Mouse (Mus musculus) testis, adult 2 months (tissue): ENCODE results near the gene Fkbp8.

ENCODE experiments used
- CTCF ChIP-seq: fragments of 200-500 bp; IDR thresholded peaks from 2 replicates; pipeline ENCODE4 v1.5.1; 2012; ENCODE audit warnings: low read depth, mild to moderate bottlenecking, inconsistent platforms, low read length, moderate library complexity; ENCODE audit not compliant: control insufficient read depth, insufficient read depth, insufficient replicate concordance
- POLR2A ChIP-seq: fragments of 200-500 bp; IDR thresholded peaks from 2 replicates; pipeline ENCODE4 v1.6.1; 2012; ENCODE audit warnings: low read depth, mild to moderate bottlenecking, inconsistent platforms, low read length, moderate library complexity; ENCODE audit not compliant: control insufficient read depth

DNA sequence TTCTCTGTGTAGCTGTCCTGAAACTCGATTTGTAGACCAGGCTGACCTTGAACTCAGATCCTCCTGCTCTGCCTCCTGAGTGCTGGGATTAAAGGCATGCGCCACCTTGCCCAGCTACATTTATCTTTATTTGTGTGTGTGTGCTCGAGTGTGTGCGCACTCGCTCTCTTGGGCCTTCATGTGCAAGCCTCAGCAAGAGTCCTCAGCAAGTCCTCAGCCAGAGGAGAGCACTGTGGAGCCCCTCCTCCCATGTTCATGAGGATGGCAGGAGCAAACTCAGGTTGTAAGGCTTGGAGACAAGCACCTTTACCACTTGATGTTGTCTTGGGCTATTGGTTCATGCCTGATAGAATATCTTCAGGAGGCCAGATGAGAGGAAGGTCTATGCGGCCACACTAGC is 20.2 kb downstream of the Fkbp8 start:
- no peak for TF ChIP-seq POLR2A
- TF ChIP-seq CTCF, result no peak
